23 mouse cellular contexts compared by ENCODE assay signal in genomic region chr6:141129596-141129995, GRCm38 (mm10).
DNase-seq lines count a peak whose midpoint lies in the region; ATAC-seq and TF ChIP-seq lines count a peak whose summit lies in the region.
"Had no signal": no experiment of that assay in that cellular context is flagged by ENCODE, and none has a peak within 500 bp of the region (broad histone marks: within the 10 kb centered on the region; RNA-seq: fewer than 3 reads in every experiment).

No protein-coding gene starts in this region.

- no peak for TF ChIP-seq POLR2A in CH12.LX (IDR thresholded peaks at IDR 0.05; ENCODE audit: low read depth, low read length)

- no peaks in the 10 kb centered on the region for H3K27me3 ChIP-seq in CH12.LX (replicated peaks)
- H3K27me3 ChIP-seq: Patski had no signal

- H3K4me2 ChIP-seq in CH12.LX (ENCODE audit: insufficient read depth, low read depth, poor library complexity, severe bottlenecking): no peak overlapping the region

- no peak overlapping the region for H3K27ac ChIP-seq in CH12.LX (ENCODE audit: insufficient read depth, low read depth)

- TF ChIP-seq CTCF in CH12.LX (conservative IDR thresholded peaks at IDR 0.05 in 1 of 2, IDR thresholded peaks at IDR 0.05 in 1 of 2; ENCODE audit: low read depth in 2 of 2, low read length in 2 of 2): no peak

- peak; percentile 4 for DNase-seq in CH12.LX (ENCODE audit: extremely low read depth)
- DNase-seq in Muller cell, postnatal 12 days (ENCODE audit: inconsistent ontology term): no peak
- no peak for DNase-seq in right cerebral cortex, adult 18-20 months
- DNase-seq in urinary bladder, postnatal 10 days (ENCODE audit: low spot score): no peak
- DNase-seq in kidney, postnatal 14 days: no peak
- DNase-seq: adrenal gland, adult 2 months; adrenal gland, adult 8-10 months; adrenal gland, postnatal 10 days; adrenal gland, postnatal 14 days; adrenal gland, postnatal 25 days; adrenal gland, postnatal 36 days; B cell, adult 2 months; cerebellum, adult 11 months; cerebellum, adult 11-12 months; cerebellum, adult 18-20 months; cerebellum, adult 2 months had no signal

- in situ Hi-C loops in CH12.LX (cut with MboI; ENCODE audit: low pct_ligation_motif_present, low pct_unique_long_range_greater_than_20kb, low sequenced_read_pairs): no loop called here

- no peaks in the 10 kb centered on the region for H3K79me2 ChIP-seq in CH12.LX (replicated peaks; ENCODE audit: control insufficient read depth, extremely low read depth, insufficient read depth, poor library complexity, severe bottlenecking)

- no peak overlapping the region for H3K9ac ChIP-seq in CH12.LX (ENCODE audit: insufficient read depth, low read depth)

- dilution Hi-C loops in CH12.LX (cut with MboI; ENCODE audit: extremely low pct_ligation_motif_present, extremely low pct_unique_long_range_greater_than_20kb, low sequenced_read_pairs): no loop called here

- TF ChIP-seq EP300 in CH12.LX (IDR thresholded peaks at IDR 0.05; ENCODE audit: low read length): no peak

- H3K36me3 ChIP-seq in CH12.LX (replicated peaks in 1 of 2; ENCODE audit: control insufficient read depth in 1 of 2, insufficient read depth in 1 of 2, low read length in 1 of 2): no peaks in the 10 kb centered on the region
- H3K36me3 ChIP-seq: G1E had no signal

- no peaks in the 10 kb centered on the region for H3K9me3 ChIP-seq in CH12.LX (replicated peaks; ENCODE audit: low read length)

- H3K4me3 ChIP-seq in CH12.LX (replicated peaks in 1 of 3; ENCODE audit: low read depth in 2 of 3, low read length in 2 of 3, poor library complexity in 1 of 3): no peak overlapping the region

- peaks cover 0 to 5% of the 10 kb centered on the region in 2 experiments; a peak in 1 of 4 replicates for H3K4me1 ChIP-seq in CH12.LX (ENCODE audit: control insufficient read depth in 1 of 2, insufficient read depth in 2 of 2)

- no peak for TF ChIP-seq RAD21 in CH12.LX (IDR thresholded peaks at IDR 0.05; ENCODE audit: low read depth, low read length)

- peak; percentile 72 for ATAC-seq in common myeloid progenitor, adult 5-6 weeks (replicated peaks; ENCODE audit: low read depth, poor library complexity, severe bottlenecking)
- ATAC-seq in granulocyte monocyte progenitor cell, adult 5-6 weeks (replicated peaks; ENCODE audit: poor library complexity, severe bottlenecking): peak; percentile 53; the same call in 1 of the 2 replicates
- ATAC-seq in megakaryocyte progenitor cell, adult 5-6 weeks (replicated peaks; ENCODE audit: poor library complexity): peak; percentile 54
- ATAC-seq: activated CD4-positive, CD25-positive, alpha-beta regulatory T cell, adult 4 months; CD4-positive, CD25-positive, alpha-beta regulatory T cell, adult 4 months; Patski had no signal

TF ChIP-seq in CH12.LX, 34 proteins besides CTCF, POLR2A, EP300 and RAD21:
- TF ChIP-seq UBTF (IDR thresholded peaks at IDR 0.05; ENCODE audit: low read depth, low read length) (no peak), GABPA (IDR thresholded peaks at IDR 0.05; ENCODE audit: insufficient replicate concordance, low read depth, low read length) (no peak), MEF2A (IDR thresholded peaks at IDR 0.05; ENCODE audit: borderline replicate concordance, low read depth, low read length) (no peak), E2F4 (IDR thresholded peaks at IDR 0.05; ENCODE audit: insufficient replicate concordance, low read depth, low read length) (no peak), SIN3A (IDR thresholded peaks at IDR 0.05; ENCODE audit: low read length) (no peak), KAT2A (IDR thresholded peaks at IDR 0.05; ENCODE audit: insufficient replicate concordance, low read length) (no peak), CHD2 (IDR thresholded peaks at IDR 0.05; ENCODE audit: low read length) (no peak), HCFC1 (IDR thresholded peaks at IDR 0.05; ENCODE audit: low read depth, low read length) (no peak), USF1 (IDR thresholded peaks at IDR 0.05; ENCODE audit: low read depth, low read length) (no peak)
